Mouse (Mus musculus) lung, postnatal 0 days (tissue): ENCODE results near the gene Actl7a. TPM values are rescaled to one million over a fixed set of nuclear protein-coding genes. Genes with fewer than 3 reads are reported as not detected.
A peak's percentile ranks its signal among the peaks of the same experiment; 100 is the strongest.

ENCODE experiments used
- ATAC-seq: fragments of 200-750 bp; cut with Nextera tagmentation; 2 replicates; pipeline ENCODE4 v1.8.0; 2017; ENCODE audit warnings: moderate library complexity
- DNase-seq: peaks from one replicate; pipeline ENCODE4 v3.0.0-alpha.2; 2016; ENCODE audit warnings: low spot score
- H3K27ac ChIP-seq: fragments of 300-500 bp; sonication (generic); 2 replicates; pipeline ENCODE4 v1.5.1; 2014; ENCODE audit warnings: antibody characterized with exemption, mild to moderate bottlenecking, low read length, mixed read lengths
- H3K27me3 ChIP-seq: fragments of 300-500 bp; sonication (generic); replicated peaks from 2 replicates; pipeline ENCODE4 v1.6.1; 2014; ENCODE audit warnings: low read length, mixed read lengths; ENCODE audit not compliant: insufficient read depth
- H3K36me3 ChIP-seq: fragments of 300-500 bp; sonication (generic); 2 replicates; pipeline ENCODE4 v1.6.1; 2014; ENCODE audit warnings: low read length, mixed read lengths; ENCODE audit not compliant: insufficient read depth
- H3K4me1 ChIP-seq: fragments of 300-500 bp; sonication (generic); 2 replicates; pipeline ENCODE4 v1.6.1; 2014; ENCODE audit warnings: antibody characterized with exemption, low read depth, low read length, mixed read lengths; ENCODE audit not compliant: insufficient read depth
- H3K4me2 ChIP-seq: fragments of 300-500 bp; sonication (generic); replicated peaks from 2 replicates; pipeline ENCODE4 v1.6.1; 2014; ENCODE audit warnings: low read depth, mild to moderate bottlenecking, low read length, moderate library complexity, mixed read lengths
- H3K4me3 ChIP-seq: fragments of 300-500 bp; sonication (generic); 2 replicates; pipeline ENCODE4 v1.5.1; 2014; ENCODE audit warnings: low read depth, low read length
- H3K9ac ChIP-seq: fragments of 300-500 bp; sonication (generic); replicated peaks from 2 replicates; pipeline ENCODE4 v1.6.1; 2014; ENCODE audit warnings: low read depth, mild to moderate bottlenecking
- H3K9me3 ChIP-seq: fragments of 300-500 bp; sonication (generic); 2 replicates; pipeline ENCODE4 v1.6.1; 2016; ENCODE audit warnings: low read length, mixed read lengths
- CTCF ChIP-seq: IDR thresholded peaks from 2 replicates; pipeline ENCODE4 v1.5.1; 2016; ENCODE audit warnings: antibody characterized with exemption, mild to moderate bottlenecking
- EP300 ChIP-seq: IDR thresholded peaks from 2 replicates; pipeline ENCODE4 v1.6.1; 2016; ENCODE audit warnings: antibody characterized with exemption, mild to moderate bottlenecking, control low read depth
- WGBS: fragments of 180-500 bp; shearing (Covaris S2); extraction: QIAGEN DNeasy Blood & Tissue Kit; methylation state at CpG from one replicate; pipeline ENCODE4 v1.1.7; 2014; 5-methylcytosine and 5-hydroxymethylcytosine counted together
- polyA plus RNA-seq: library from polyadenylated mRNA; unstranded; fragments of >200 nt; fragmentation: Nextera tagmentation; extraction: Ambion mirVana; gene quantifications from 2 replicates; pipeline ENCODE4 v1.2.1, GENCODE M21; 2015

Actl7a gene
- not detected in 2 replicates for polyA plus RNA-seq

DNA sequence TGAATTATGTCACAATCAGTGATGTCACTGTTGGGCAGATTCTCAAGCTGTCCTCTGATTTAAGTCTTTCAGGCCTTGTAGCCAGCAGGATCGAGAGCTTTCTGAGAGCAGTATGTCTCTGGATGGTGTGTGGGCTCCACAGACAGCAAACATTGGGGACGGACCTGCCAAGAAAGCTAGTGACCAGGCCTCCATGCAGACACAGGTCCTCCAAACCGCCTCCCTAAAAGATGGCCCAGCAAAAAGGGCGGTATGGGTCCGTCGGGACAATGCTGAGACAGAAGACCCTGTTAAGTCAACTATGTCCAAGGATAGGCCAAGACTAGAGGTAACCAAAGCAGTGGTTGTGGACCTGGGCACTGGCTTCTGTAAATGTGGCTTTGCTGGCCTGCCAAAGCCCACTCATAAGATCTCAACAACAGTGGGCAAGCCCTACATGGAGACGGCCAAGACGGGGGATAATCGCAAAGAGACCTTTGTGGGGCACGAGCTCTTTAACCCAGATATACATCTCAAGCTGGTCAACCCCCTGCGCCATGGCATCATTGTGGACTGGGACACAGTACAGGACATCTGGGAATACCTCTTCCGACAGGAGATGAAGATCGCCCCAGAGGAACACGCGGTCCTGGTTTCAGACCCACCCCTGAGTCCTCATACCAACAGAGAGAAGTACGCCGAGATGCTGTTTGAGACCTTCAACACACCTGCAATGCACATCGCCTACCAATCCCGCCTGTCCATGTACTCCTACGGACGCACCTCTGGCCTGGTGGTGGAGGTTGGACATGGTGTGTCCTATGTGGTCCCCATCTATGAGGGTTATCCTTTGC is at the start of gene Actl7a:
Actl7a (plus strand) TSS at position 51 of the 833 bp plus-strand sequence.
- Histone ChIP-seq H3K9ac (no peak within 1 kb of the TSS), H3K27me3 (no peaks in the 10 kb centered on the region), H3K4me2 (no peak within 1 kb of the TSS), H3K27ac (no peak within 1 kb of the TSS), H3K4me1 (no peaks in the 10 kb centered on the region), H3K36me3 (no peaks in the 10 kb centered on the region), H3K4me3 (no peak within 1 kb of the TSS), H3K9me3 (no peaks in the 10 kb centered on the region)
- no peak for TF ChIP-seq CTCF
- TF ChIP-seq EP300, result no peak
- no peak for DNase-seq
- 96% methylated on average over 21 of the region's 21 CpGs for WGBS
- no peak for ATAC-seq

DNA sequence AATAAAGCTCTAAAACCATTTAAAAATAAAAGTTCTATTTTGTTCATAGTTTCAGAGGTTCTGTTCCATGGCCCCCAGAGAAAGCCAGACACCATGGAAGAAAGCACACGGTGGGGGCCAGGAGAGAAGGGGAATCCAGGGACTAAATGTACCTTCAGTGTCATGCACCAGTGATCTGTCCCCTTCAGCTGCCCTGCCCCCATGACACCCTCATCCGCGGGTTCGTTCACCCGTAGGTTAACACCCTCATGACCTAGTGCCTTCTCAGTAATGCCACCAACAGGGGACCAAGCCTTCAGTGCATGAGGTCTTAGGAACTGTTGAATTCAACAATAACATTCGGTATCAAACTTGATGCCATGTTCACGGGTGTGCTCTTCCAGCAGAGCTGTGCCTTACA is 46.8 kb upstream of the Actl7a start:
- no peaks in the 10 kb centered on the region for H3K27me3 ChIP-seq
- no peak for ATAC-seq
- WGBS, result 75% methylated on average over 7 of the region's 7 CpGs

DNA sequence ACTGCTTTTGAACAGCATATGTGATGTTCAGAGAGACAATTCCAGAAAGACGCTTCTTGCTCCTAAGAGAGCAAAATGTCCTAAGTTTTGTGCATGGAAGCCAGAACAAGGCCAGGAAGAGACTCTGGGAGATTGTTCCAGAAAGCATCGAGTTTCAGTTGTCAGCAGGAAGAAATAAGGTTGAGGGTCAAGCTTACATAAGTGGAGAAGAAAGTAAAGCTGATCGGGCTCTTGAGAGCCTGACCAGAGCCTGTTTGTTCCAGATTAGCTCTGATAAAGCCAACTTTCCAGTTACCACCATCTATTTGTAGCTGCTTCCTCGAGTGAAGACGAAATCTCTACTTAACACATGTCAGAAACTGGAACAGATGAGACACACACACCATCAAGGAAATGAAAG is 44.5 kb upstream of the Actl7a start:
- Histone ChIP-seq H3K36me3 (no peaks in the 10 kb centered on the region), H3K4me3 (no peak overlapping the region), H3K4me2 (no peak overlapping the region), H3K27me3 (no peaks in the 10 kb centered on the region), H3K9ac (no peak overlapping the region), H3K4me1 (no peaks in the 10 kb centered on the region), H3K27ac (no peak overlapping the region), H3K9me3 (no peaks in the 10 kb centered on the region)
- peak; percentile 21 for DNase-seq
- ATAC-seq, result no peak
- TF ChIP-seq EP300 (no peak), CTCF (no peak)
- WGBS, result 19% methylated on average over 5 of the region's 5 CpGs

More for the DNA sequence above, 46.8 kb upstream of the Actl7a start:
- Histone ChIP-seq H3K9ac (no peak overlapping the region), H3K4me1 (no peaks in the 10 kb centered on the region), H3K27ac (no peak overlapping the region), H3K4me3 (no peak overlapping the region), H3K9me3 (no peaks in the 10 kb centered on the region), H3K36me3 (no peaks in the 10 kb centered on the region), H3K4me2 (no peak overlapping the region)
- TF ChIP-seq EP300 (no peak), CTCF (no peak)
- DNase-seq, result no peak

- Histone ChIP-seq H3K36me3 (no peaks in the 10 kb centered on the region), H3K27ac (no peak overlapping the region), H3K4me1 (no peaks in the 10 kb centered on the region), H3K9me3 (no peaks in the 10 kb centered on the region), H3K4me3 (no peak overlapping the region), H3K9ac (no peak overlapping the region), H3K4me2 (no peak overlapping the region), H3K27me3 (no peaks in the 10 kb centered on the region)
- ATAC-seq, result no peak
- TF ChIP-seq CTCF, result no peak
- TF ChIP-seq EP300, result no peak
- 34% methylated on average over 10 of the region's 10 CpGs for WGBS
- DNase-seq, result no peak
Observed at GRCm38 (mm10) chr4:56702234-56702633, 41.0 kb upstream of the Actl7a start.

DNA sequence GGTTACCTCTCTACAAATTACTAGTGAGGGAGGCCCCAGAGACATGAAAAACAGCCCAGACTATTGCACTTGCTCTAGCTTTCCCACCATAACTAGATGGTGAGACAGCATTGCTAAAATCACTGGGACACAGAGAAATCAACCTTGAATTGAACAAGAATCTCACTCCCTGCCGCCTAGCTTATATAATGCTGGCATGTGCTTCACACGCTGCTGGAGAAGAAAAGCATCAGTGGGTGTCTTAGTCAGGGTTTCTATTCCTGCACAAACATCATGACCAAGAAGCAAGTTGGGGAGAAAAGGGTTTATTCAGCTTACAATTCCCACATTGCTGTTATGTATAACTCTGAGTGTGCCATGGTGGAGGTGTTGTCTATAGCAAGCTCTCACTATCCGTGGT is 30.1 kb upstream of the Actl7a start:
- 84% methylated on average over 3 of the region's 3 CpGs for WGBS
- Histone ChIP-seq H3K4me2 (no peak overlapping the region), H3K27ac (no peak overlapping the region), H3K9me3 (no peaks in the 10 kb centered on the region), H3K27me3 (no peaks in the 10 kb centered on the region), H3K4me3 (no peak overlapping the region), H3K9ac (no peak overlapping the region), H3K4me1 (no peaks in the 10 kb centered on the region), H3K36me3 (no peaks in the 10 kb centered on the region)
- DNase-seq (no peak), ATAC-seq (no peak)
- no peak for TF ChIP-seq CTCF
- no peak for TF ChIP-seq EP300

- no peaks in the 10 kb centered on the region for H3K4me1 ChIP-seq
- no peak overlapping the region for H3K4me2 ChIP-seq
- H3K4me3 ChIP-seq, result no peak overlapping the region
- no peak overlapping the region for H3K27ac ChIP-seq
- no peaks in the 10 kb centered on the region for H3K36me3 ChIP-seq
- no peak for DNase-seq
- TF ChIP-seq CTCF, result no peak
- no peak for TF ChIP-seq EP300
- H3K9ac ChIP-seq, result no peak overlapping the region
- whole genome bisulfite sequencing, result 52% methylated on average over 5 of the region's 5 CpGs
- ATAC-seq, result no peak
- no peaks in the 10 kb centered on the region for H3K9me3 ChIP-seq
- H3K27me3 ChIP-seq, result no peaks in the 10 kb centered on the region
Observed at GRCm38 (mm10) chr4:56716801-56717200, 26.4 kb upstream of the Actl7a start.

DNA sequence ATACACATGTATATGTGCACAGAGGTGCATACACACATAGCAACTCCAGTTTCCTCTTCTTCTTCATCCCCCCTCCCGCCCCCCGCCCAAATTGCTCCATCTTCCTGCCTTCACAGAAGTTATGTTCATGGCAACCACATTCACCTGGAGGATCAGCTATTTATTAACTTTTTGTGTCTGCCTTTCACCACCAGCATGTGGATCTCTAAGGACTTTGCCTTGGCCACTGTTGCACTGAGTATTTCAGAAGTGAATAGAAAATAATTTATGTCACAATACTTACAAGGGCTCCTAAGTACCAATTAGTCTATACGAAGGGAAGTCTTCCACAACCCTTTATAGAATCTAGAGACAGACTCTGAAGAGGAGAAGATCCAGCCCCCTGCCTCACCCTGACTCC is 25.3 kb upstream of the Actl7a start:
- Histone ChIP-seq H3K27me3 (no peaks in the 10 kb centered on the region), H3K4me1 (no peaks in the 10 kb centered on the region), H3K27ac (no peak overlapping the region), H3K9me3 (no peaks in the 10 kb centered on the region), H3K9ac (no peak overlapping the region), H3K4me2 (no peak overlapping the region), H3K36me3 (no peaks in the 10 kb centered on the region), H3K4me3 (no peak overlapping the region)
- DNase-seq, result no peak
- ATAC-seq, result no peak
- WGBS, result 83% methylated on average over 3 of the region's 3 CpGs
- TF ChIP-seq CTCF, result no peak
